Mouse (Mus musculus) heart, adult 11 months (tissue): ENCODE measurements around the gene Tmem209.

Experiments
- DNase-seq: peaks from one replicate; pipeline ENCODE4 v3.0.0; 2022

Tmem209 gene

DNA sequence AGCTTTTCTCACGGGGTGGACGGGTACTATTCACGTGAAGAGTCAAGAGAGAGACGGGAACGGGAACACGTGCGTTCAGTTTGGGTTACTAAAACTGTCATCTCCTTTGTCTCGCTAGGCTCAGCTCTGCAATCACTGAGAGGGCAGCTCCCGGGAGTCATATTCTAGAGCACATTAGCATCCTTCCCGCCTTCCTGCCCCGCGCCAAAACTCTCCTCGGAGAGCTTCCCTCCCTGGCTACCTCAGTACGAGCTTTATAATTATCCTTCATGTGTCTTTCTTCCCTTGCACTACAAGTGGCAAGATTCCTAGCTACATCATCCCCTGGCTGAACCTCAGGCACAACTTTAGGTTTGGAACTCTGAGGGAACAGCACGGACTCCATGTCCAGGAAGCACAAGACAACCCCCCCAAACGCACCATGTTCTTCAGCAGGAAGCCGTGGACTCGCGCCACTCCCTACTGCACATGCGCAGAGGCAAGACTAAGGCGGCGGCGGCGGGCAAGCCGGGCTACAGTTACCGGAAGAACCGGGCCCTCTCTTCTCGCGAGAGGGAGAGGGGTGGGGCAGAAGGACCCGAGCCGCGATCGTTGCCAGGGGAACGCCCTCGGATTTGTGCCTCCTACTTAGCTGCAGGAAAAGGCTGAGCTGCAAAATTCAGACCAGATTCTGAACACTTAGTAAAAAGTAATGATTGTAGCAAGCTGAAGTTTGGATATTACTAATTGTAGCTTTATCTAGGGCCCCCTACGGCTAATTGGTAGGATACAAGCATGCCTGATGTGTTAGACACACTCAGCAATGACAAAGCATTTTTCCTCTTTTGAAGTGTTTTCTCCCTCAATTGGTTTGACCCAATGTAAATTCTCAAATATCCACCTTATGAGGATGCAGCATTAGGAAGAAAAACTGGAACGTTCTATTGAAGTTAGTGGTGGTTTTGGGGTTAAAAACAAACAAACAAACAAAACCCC, at the start of gene Tmem209, which contains the start of gene Ssmem1:
Tmem209 (minus strand) TSS at position 519 of the 975 bp plus-strand sequence.
Ssmem1 (plus strand) TSS at position 585 of the 975 bp plus-strand sequence.
- DNase-seq: peak; percentile 100

DNA sequence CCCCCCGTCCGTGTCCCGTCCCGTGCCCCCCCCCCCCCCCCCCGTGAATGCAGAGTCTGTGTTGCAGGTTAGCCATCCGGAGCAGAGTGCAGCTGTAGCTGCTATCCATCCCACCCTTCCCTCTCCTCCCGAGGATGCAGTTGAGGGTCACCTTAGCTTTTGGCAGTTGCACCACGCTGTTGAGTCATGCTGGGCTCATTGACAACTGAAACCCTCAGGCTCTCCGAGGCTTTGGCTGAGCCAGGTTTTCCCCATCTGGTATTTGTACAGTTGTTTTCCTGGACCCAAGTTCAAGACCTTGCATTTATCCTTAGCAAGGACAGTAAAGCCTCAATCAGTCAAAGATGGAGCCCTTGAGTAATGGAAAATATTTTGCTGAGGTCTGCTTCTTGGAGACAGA, 46.5 kb upstream of the Tmem209 start:
- DNase-seq: peak; percentile 95

GRCm38 (mm10) chr6:30554621-30555170, 45.1 kb upstream of the Tmem209 start:
- DNase-seq: peak; percentile 90

DNA sequence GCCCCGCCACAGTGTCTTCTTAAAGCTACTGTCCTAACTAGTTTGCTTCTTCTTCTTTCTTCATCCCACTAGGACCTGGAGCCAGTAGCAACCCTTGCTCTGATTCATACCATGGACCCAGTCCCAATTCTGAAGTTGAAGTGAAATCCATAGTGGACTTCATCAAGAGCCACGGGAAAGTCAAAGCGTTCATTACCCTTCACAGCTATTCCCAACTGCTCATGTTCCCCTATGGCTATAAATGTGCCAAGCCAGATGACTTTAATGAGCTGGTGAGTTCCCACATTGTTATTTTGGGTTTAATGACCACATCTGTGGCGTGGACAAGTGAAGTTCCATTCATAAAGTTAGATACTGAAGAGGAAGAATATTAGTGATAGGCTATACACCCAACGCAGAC, 44.5 kb upstream of the Tmem209 start:
- no peak for DNase-seq

DNA sequence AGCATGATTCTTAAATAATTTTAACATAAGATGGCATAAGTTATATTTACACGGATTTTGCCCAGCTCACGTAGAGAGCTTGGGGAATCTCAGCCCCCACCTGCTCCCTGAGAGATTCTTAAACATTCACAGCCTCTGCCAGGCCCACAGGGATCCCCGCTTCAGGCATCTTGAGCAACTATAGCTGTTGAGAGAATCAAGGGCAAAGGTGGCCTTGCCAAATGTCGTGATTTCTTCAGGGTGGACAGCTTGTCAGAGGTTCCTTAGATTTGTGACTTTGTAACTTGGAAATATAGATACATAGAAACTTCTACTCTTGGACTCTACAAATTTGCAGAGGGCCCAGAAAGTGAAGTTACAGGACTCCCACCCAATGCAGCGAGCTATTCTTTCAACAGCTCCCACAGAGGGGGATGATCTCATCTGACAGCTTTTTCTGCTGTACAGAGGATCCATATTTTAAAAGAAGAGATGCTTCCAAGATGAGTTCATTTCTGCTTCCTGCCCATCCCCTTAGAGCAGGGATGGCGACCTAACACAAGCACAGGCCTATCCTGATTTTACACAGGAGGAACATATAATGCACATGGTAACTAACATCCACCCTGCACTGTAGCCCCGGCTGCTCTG, 43.9 kb upstream of the Tmem209 start:
- peak; percentile 34 for DNase-seq

- no peak for DNase-seq
Measured at GRCm38 (mm10) chr6:30552628-30553027, 43.0 kb upstream of the Tmem209 start.

DNA sequence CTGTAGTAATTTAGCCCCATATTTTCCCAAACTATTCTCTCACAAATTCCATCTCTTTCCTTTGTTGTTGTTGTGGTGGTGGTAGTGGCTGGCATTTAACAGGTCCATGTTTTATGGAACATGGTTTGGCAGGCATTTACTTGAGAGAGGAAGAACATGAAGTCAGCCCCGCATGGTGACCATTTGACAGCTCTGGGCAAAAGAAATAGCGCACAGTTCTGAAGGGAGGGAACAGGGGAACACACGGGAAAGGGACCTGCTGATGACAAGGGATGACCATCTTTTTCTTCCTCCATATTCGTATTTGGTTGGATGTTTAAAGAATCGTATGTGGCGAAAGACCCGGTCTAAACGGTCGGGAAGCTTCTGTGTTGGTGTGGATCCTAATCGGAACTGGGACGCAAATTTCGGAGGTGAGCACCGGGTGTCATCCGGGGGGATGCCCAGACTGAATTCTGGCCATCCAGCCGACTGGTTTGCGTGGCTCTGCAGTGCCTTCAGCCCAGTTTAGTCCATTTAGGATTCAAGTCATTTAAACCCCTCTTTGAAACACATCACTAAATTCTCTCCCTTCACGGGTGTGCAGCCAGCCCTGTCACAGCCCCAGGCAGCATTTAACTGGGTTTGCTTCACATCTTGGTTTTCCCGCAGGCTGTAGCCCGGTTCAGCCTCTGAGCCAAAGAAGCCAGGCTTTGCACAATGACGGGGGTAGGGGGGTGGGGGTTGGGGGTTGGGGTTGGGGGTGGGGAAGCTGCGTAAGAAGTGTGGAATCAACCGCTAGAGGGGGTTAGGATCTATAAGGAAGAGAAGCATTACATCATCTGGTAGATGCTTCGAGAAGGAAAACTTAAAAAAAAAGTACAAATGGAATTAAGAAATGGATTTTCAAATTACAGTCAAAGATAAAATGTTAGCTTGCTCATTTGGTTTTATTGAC, 42.3 kb upstream of the Tmem209 start:
- no peak for DNase-seq

GRCm38 (mm10) chr6:30551193-30551515, 41.6 kb upstream of the Tmem209 start:
- DNase-seq: no peak

DNA sequence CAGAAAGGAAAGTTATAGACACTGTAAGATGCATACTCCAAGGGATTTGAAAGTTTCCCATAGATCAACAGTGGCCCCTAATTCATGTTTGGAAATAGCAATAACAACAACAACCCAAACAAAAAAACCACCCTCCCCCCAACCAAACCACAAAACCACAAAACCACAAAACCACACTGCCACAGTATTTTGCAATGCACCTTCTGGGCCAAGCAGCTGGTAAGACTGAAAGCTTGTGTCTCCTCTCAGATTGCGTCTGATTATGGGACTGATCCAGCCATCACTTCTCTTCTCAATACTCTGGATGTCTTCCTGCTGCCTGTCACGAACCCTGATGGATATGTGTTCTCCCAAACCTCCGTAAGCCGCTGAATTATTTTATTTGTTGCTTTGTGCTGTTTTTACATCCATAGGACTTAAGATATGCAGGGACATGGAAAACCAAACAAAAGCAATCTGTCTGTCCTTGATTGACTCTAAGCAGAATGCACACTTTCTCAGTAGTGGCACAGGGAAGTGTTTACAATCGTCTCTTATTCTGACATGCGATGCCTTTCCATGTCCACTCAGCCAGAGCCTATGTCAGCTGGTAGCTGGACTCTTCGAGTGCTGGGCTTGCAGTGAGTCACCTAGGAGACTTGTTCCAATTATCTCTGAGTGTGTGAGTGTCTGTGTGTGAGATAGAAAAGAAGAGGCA, 41.1 kb upstream of the Tmem209 start:
- no peak for DNase-seq

DNA sequence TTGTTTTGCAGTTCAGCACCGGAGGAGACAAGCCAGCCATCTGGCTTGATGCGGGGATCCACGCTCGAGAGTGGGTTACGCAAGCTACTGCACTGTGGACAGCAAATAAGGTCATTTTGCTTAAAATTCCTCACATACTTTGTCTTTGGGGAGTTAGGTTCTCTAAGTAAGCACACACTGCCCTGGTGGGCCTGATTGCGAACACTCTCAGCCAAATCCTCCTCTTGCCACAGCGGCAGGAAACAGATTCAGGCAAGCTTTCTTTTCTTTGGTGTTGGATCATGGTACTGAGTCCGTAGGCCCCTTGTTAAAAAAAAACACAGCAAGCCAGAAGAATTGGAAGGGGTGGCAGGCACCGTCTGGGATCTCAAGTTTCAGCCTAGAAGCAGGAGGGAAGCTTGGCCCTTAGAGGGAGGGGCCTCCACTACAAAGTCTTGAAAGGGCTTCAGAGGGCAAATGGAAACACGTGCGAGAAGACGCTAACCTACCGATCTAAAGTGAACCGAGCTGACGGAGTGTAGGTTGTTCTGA, 39.7 kb upstream of the Tmem209 start:
- peak; percentile 95 for DNase-seq

GRCm38 (mm10) chr6:30547656-30548306, 38.2 kb upstream of the Tmem209 start:
- peak; percentile 95 for DNase-seq

- DNase-seq: no peak
Measured at GRCm38 (mm10) chr6:30547274-30547645, 37.7 kb upstream of the Tmem209 start.

GRCm38 (mm10) chr6:30546571-30547273, 37.1 kb upstream of the Tmem209 start:
- peak; percentile 81 for DNase-seq

DNA sequence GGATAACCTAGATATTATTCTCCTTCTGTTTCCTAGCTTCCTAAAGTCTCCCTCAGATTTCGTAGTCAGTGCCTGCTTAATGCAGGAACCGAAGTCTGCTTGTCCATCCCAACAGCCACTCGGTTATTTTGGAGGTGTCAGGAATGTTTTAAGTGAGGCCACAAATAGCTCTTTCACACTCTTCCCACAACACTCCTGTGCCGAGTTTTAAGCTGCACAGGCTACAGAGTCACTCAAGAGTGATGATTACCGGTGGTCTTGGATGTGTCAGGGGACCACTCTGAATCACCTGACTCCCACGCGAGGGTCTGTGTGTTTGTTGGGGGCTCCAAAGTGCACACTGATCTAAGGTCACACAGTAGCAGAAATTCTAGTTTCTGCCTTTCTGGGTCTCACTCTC, 36.1 kb upstream of the Tmem209 start:
- peak; percentile 75 for DNase-seq

GRCm38 (mm10) chr6:30543851-30544250, 34.3 kb upstream of the Tmem209 start:
- no peak for DNase-seq

GRCm38 (mm10) chr6:30543077-30543476, 33.5 kb upstream of the Tmem209 start:
- no peak for DNase-seq

DNA sequence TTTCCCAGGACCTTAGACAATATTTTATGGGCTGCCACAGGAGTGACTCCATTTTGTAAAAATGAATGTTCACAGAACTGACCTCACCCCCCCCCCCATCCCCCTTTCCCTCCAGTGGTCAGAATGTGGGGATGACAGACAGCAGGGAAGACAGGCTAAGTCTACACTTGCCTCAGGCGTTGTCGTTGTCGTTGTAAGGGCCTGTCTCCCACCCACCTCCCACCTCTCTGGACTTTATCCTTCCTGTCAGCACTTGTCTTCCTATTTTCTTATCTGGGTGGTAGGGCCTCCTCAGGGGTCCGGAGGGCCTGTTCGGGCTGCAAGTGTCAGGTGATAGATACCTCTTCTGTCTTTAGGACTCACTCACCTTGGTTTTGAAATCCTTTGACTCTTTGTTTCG, 32.7 kb upstream of the Tmem209 start:
- no peak for DNase-seq

GRCm38 (mm10) chr6:30541009-30541799, 31.6 kb upstream of the Tmem209 start, which contains the start of gene Cpa2:
Gene Cpa2, plus strand, starts transcription at chr6:30541582.
- no peak for DNase-seq

GRCm38 (mm10) chr6:30538800-30539199, 29.2 kb upstream of the Tmem209 start:
- DNase-seq: peak; percentile 70

DNA sequence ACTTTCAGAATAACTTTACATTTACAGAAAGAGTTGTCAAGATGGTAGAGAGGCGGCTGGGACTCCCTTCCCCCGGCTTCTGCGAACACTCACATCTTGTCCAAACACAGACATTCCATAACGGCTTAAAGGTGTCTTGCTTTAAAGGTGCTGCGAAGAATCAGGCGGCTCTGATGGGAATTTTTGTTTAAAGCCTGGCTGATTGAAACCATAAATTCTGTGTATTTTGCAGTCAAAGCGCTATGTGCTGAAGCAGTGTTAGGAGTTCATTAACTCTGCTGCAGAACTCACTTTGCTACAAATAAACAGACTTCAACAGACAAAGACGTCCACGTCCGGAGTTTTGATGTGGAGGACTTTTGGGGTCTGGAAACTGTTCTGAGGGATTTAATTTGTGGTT, 28.7 kb upstream of the Tmem209 start:
- DNase-seq: no peak
